Mouse (Mus musculus): ENCODE results near the gene Ap3b1. TPM values are rescaled to one million over a fixed set of nuclear protein-coding genes. Genes with fewer than 3 reads are reported as not detected.
A peak's percentile ranks its signal among the peaks of the same experiment; 100 is the strongest.

The Ap3b1 gene
- polyA plus RNA-seq, 1 experiment from 2014 or later: 39.4 TPM

GRCm38 (mm10) chr13:94447003-94447402 lies 88.2 kb downstream of the Ap3b1 start:
- 24% methylated on average over 4 of the region's 4 CpGs for WGBS
- Histone ChIP-seq H3K27ac (replicated peaks; ENCODE audit: low read depth, low read length) (no peak overlapping the region), H3K9ac (ENCODE audit: low read length) (no peak overlapping the region), H3K9me3 (ENCODE audit: control insufficient read depth, low read length) (no peaks in the 10 kb centered on the region), H3K4me3 (ENCODE audit: low read depth, low read length) (no peak overlapping the region), H3K36me3 (ENCODE audit: control insufficient read depth, insufficient read depth, low read length) (no peaks in the 10 kb centered on the region; the same call in 1 of the 2 replicates), H3K27me3 (ENCODE audit: control insufficient read depth, insufficient read depth, low read length) (no peaks in the 10 kb centered on the region), H3K4me1 (ENCODE audit: control insufficient read depth, insufficient read depth, low read length) (no peaks in the 10 kb centered on the region), H3K4me2 (ENCODE audit: low read depth, severe bottlenecking) (no peak overlapping the region)
- no peak for ATAC-seq (ENCODE audit: insufficient number of reproducible peaks, low FRiP score, low TSS enrichment, low read depth)
- no peak for DNase-seq (ENCODE audit: low spot score)

- DNase-seq (ENCODE audit: low spot score): no peak
- Histone ChIP-seq H3K4me1 (ENCODE audit: control insufficient read depth, insufficient read depth, low read length) (no peaks in the 10 kb centered on the region), H3K36me3 (ENCODE audit: control insufficient read depth, insufficient read depth, low read length) (no peaks in the 10 kb centered on the region; the same call in 1 of the 2 replicates), H3K9me3 (ENCODE audit: control insufficient read depth, low read length) (no peaks in the 10 kb centered on the region), H3K27me3 (ENCODE audit: control insufficient read depth, insufficient read depth, low read length) (no peaks in the 10 kb centered on the region), H3K4me2 (ENCODE audit: low read depth, severe bottlenecking) (no peak overlapping the region), H3K9ac (ENCODE audit: low read length) (no peak overlapping the region), H3K4me3 (ENCODE audit: low read depth, low read length) (no peak overlapping the region), H3K27ac (replicated peaks; ENCODE audit: low read depth, low read length) (no peak overlapping the region)
- WGBS: 86% methylated on average over 7 of the region's 7 CpGs
- ATAC-seq (ENCODE audit: insufficient number of reproducible peaks, low FRiP score, low TSS enrichment, low read depth): no peak
Measured at GRCm38 (mm10) chr13:94449593-94449992, 90.8 kb downstream of the Ap3b1 start.

GRCm38 (mm10) chr13:94451229-94451628 lies 92.5 kb downstream of the Ap3b1 start:
- Histone ChIP-seq H3K4me3 (ENCODE audit: low read depth, low read length) (no peak overlapping the region), H3K4me2 (ENCODE audit: low read depth, severe bottlenecking) (no peak overlapping the region), H3K9ac (ENCODE audit: low read length) (no peak overlapping the region), H3K27me3 (ENCODE audit: control insufficient read depth, insufficient read depth, low read length) (no peaks in the 10 kb centered on the region), H3K4me1 (ENCODE audit: control insufficient read depth, insufficient read depth, low read length) (no peaks in the 10 kb centered on the region), H3K27ac (replicated peaks; ENCODE audit: low read depth, low read length) (no peak overlapping the region), H3K9me3 (ENCODE audit: control insufficient read depth, low read length) (no peaks in the 10 kb centered on the region), H3K36me3 (ENCODE audit: control insufficient read depth, insufficient read depth, low read length) (no peaks in the 10 kb centered on the region; the same call in 1 of the 2 replicates)
- WGBS: 61% methylated on average over 6 of the region's 6 CpGs
- ATAC-seq (ENCODE audit: insufficient number of reproducible peaks, low FRiP score, low TSS enrichment, low read depth) (no peak), DNase-seq (ENCODE audit: low spot score) (peak; percentile 69)

GRCm38 (mm10) chr13:94454131-94454530 lies 95.4 kb downstream of the Ap3b1 start:
- Histone ChIP-seq H3K4me2 (ENCODE audit: low read depth, severe bottlenecking) (no peak overlapping the region), H3K9ac (ENCODE audit: low read length) (no peak overlapping the region), H3K9me3 (ENCODE audit: control insufficient read depth, low read length) (no peaks in the 10 kb centered on the region), H3K4me1 (ENCODE audit: control insufficient read depth, insufficient read depth, low read length) (no peaks in the 10 kb centered on the region), H3K4me3 (ENCODE audit: low read depth, low read length) (no peak overlapping the region), H3K27me3 (ENCODE audit: control insufficient read depth, insufficient read depth, low read length) (no peaks in the 10 kb centered on the region), H3K36me3 (ENCODE audit: control insufficient read depth, insufficient read depth, low read length) (no peaks in the 10 kb centered on the region), H3K27ac (replicated peaks; ENCODE audit: low read depth, low read length) (no peak overlapping the region)
- DNase-seq (ENCODE audit: low spot score) (no peak), ATAC-seq (ENCODE audit: insufficient number of reproducible peaks, low FRiP score, low TSS enrichment, low read depth) (no peak)
- 92% methylated on average over 12 of the region's 12 CpGs for WGBS

- no peak for DNase-seq (ENCODE audit: low spot score)
- no peaks in the 10 kb centered on the region for H3K27me3 ChIP-seq (ENCODE audit: control insufficient read depth, insufficient read depth, low read length)
- WGBS: 87% methylated on average over 4 of the region's 4 CpGs
- no peak for ATAC-seq (ENCODE audit: insufficient number of reproducible peaks, low FRiP score, low TSS enrichment, low read depth)
- no peak overlapping the region for H3K9ac ChIP-seq (ENCODE audit: low read length)
- no peak overlapping the region for H3K4me2 ChIP-seq (ENCODE audit: low read depth, severe bottlenecking)
- peaks cover 2% of the 10 kb centered on the region; the same call in 1 of the 2 replicates for H3K36me3 ChIP-seq (ENCODE audit: control insufficient read depth, insufficient read depth, low read length)
- no peaks in the 10 kb centered on the region for H3K4me1 ChIP-seq (ENCODE audit: control insufficient read depth, insufficient read depth, low read length)
- H3K27ac ChIP-seq (replicated peaks; ENCODE audit: low read depth, low read length): no peak overlapping the region
- no peak overlapping the region for H3K4me3 ChIP-seq (ENCODE audit: low read depth, low read length)
- H3K9me3 ChIP-seq (ENCODE audit: control insufficient read depth, low read length): no peaks in the 10 kb centered on the region
Measured at GRCm38 (mm10) chr13:94459143-94459542, 100.4 kb downstream of the Ap3b1 start.

- WGBS: 75% methylated on average over 2 of the region's 2 CpGs
- no peak for ATAC-seq (ENCODE audit: insufficient number of reproducible peaks, low FRiP score, low TSS enrichment, low read depth)
- Histone ChIP-seq H3K4me1 (ENCODE audit: control insufficient read depth, insufficient read depth, low read length) (no peaks in the 10 kb centered on the region), H3K27me3 (ENCODE audit: control insufficient read depth, insufficient read depth, low read length) (no peaks in the 10 kb centered on the region), H3K27ac (replicated peaks; ENCODE audit: low read depth, low read length) (no peak overlapping the region), H3K36me3 (ENCODE audit: control insufficient read depth, insufficient read depth, low read length) (peaks cover 2% of the 10 kb centered on the region; the same call in 1 of the 2 replicates), H3K9ac (ENCODE audit: low read length) (no peak overlapping the region), H3K4me3 (ENCODE audit: low read depth, low read length) (no peak overlapping the region), H3K9me3 (ENCODE audit: control insufficient read depth, low read length) (no peaks in the 10 kb centered on the region), H3K4me2 (ENCODE audit: low read depth, severe bottlenecking) (no peak overlapping the region)
- DNase-seq (ENCODE audit: low spot score): no peak
Measured at GRCm38 (mm10) chr13:94464221-94464620, 105.5 kb downstream of the Ap3b1 start.

- no peak overlapping the region for H3K27ac ChIP-seq (replicated peaks; ENCODE audit: low read depth, low read length)
- H3K4me1 ChIP-seq (ENCODE audit: control insufficient read depth, insufficient read depth, low read length): no peaks in the 10 kb centered on the region
- H3K27me3 ChIP-seq (ENCODE audit: control insufficient read depth, insufficient read depth, low read length): no peaks in the 10 kb centered on the region
- 94% methylated on average over 1 of the region's 1 CpGs for WGBS
- no peak overlapping the region for H3K4me3 ChIP-seq (ENCODE audit: low read depth, low read length)
- H3K36me3 ChIP-seq (ENCODE audit: control insufficient read depth, insufficient read depth, low read length): no peaks in the 10 kb centered on the region
- H3K9ac ChIP-seq (ENCODE audit: low read length): no peak overlapping the region
- DNase-seq (ENCODE audit: low spot score): no peak
- no peak for ATAC-seq (ENCODE audit: insufficient number of reproducible peaks, low FRiP score, low TSS enrichment, low read depth)
- no peak overlapping the region for H3K4me2 ChIP-seq (ENCODE audit: low read depth, severe bottlenecking)
- H3K9me3 ChIP-seq (ENCODE audit: control insufficient read depth, low read length): no peaks in the 10 kb centered on the region
Measured at GRCm38 (mm10) chr13:94468551-94468950, 109.8 kb downstream of the Ap3b1 start.

- Histone ChIP-seq H3K27ac (replicated peaks; ENCODE audit: low read depth, low read length) (no peak overlapping the region), H3K9ac (ENCODE audit: low read length) (no peak overlapping the region), H3K36me3 (ENCODE audit: control insufficient read depth, insufficient read depth, low read length) (no peaks in the 10 kb centered on the region), H3K9me3 (ENCODE audit: control insufficient read depth, low read length) (no peaks in the 10 kb centered on the region), H3K4me2 (ENCODE audit: low read depth, severe bottlenecking) (no peak overlapping the region), H3K27me3 (ENCODE audit: control insufficient read depth, insufficient read depth, low read length) (no peaks in the 10 kb centered on the region), H3K4me3 (ENCODE audit: low read depth, low read length) (no peak overlapping the region), H3K4me1 (ENCODE audit: control insufficient read depth, insufficient read depth, low read length) (no peaks in the 10 kb centered on the region)
- 76% methylated on average over 11 of the region's 11 CpGs for WGBS
- DNase-seq (ENCODE audit: low spot score) (no peak), ATAC-seq (ENCODE audit: insufficient number of reproducible peaks, low FRiP score, low TSS enrichment, low read depth) (no peak)
Measured at GRCm38 (mm10) chr13:94471009-94471672, 112.4 kb downstream of the Ap3b1 start.

- no peaks in the 10 kb centered on the region for H3K27me3 ChIP-seq (ENCODE audit: control insufficient read depth, insufficient read depth, low read length)
- ATAC-seq (ENCODE audit: insufficient number of reproducible peaks, low FRiP score, low TSS enrichment, low read depth) (no peak), DNase-seq (ENCODE audit: low spot score) (no peak)
- no peak overlapping the region for H3K4me3 ChIP-seq (ENCODE audit: low read depth, low read length)
- H3K9ac ChIP-seq (ENCODE audit: low read length): no peak overlapping the region
- H3K4me2 ChIP-seq (ENCODE audit: low read depth, severe bottlenecking): no peak overlapping the region
- no peaks in the 10 kb centered on the region for H3K9me3 ChIP-seq (ENCODE audit: control insufficient read depth, low read length)
- no peaks in the 10 kb centered on the region for H3K36me3 ChIP-seq (ENCODE audit: control insufficient read depth, insufficient read depth, low read length)
- H3K27ac ChIP-seq (replicated peaks; ENCODE audit: low read depth, low read length): no peak overlapping the region
- WGBS: 88% methylated on average over 3 of the region's 3 CpGs
- H3K4me1 ChIP-seq (ENCODE audit: control insufficient read depth, insufficient read depth, low read length): no peaks in the 10 kb centered on the region
Measured at GRCm38 (mm10) chr13:94476208-94476607, 117.4 kb downstream of the Ap3b1 start.
